Mouse (Mus musculus) embryo, embryonic 11 days (tissue): ENCODE data around the gene Mok.
A peak's percentile ranks its signal among the peaks of the same experiment; 100 is the strongest.
"Not testable (repeated sequence)": the region's sequence is repeated elsewhere in the genome, so short reads cannot be mapped to it uniquely, and the experiment has no call there.

Source experiments
- DNase-seq: peaks from one replicate; pipeline ENCODE4 v3.0.0-alpha.2; 2015

Mok gene

DNA sequence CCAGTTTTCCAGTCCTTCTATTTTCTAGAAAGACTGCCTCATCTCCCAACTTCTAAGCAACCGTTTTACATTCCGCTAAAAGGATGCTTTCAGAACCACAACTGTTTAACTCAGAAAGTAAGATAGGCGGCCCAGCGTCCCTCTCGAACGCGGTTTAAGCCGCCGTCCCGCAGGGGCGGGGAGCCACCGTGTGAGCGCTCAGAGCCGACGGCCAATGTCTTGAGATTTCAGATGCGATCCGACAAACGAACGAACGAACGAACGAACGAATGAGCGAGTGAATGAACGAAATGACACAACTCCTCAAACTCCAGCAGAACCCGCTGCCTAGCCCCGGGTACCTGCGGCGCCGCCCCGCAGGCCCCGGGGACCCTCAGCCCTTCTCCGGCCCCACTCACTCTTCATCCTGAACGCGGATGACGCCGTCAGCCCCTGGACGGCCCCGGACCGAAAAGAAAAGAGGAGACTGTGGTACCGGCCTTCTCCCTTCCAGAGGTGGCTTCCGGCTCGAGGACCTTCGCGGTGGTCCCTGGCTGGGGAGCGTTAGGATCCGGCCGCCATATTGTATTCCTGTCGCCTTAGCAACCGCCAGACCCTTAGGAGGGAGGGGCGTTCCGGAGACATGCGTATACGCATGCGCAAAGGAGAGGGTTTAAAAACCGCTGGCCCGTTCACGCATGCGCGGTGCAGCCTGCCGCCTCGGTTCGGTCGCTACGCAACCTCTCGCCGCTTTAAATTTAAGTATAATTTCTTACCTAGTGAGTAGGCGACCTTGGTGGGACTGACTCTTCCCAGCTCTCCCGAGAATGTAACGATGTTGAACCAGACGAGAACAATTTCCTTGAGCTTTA is at the start of gene Mok:
TSS of gene Mok (minus strand) at position 592 of the 851 bp plus-strand sequence.
- peak; percentile 96 for DNase-seq

DNA sequence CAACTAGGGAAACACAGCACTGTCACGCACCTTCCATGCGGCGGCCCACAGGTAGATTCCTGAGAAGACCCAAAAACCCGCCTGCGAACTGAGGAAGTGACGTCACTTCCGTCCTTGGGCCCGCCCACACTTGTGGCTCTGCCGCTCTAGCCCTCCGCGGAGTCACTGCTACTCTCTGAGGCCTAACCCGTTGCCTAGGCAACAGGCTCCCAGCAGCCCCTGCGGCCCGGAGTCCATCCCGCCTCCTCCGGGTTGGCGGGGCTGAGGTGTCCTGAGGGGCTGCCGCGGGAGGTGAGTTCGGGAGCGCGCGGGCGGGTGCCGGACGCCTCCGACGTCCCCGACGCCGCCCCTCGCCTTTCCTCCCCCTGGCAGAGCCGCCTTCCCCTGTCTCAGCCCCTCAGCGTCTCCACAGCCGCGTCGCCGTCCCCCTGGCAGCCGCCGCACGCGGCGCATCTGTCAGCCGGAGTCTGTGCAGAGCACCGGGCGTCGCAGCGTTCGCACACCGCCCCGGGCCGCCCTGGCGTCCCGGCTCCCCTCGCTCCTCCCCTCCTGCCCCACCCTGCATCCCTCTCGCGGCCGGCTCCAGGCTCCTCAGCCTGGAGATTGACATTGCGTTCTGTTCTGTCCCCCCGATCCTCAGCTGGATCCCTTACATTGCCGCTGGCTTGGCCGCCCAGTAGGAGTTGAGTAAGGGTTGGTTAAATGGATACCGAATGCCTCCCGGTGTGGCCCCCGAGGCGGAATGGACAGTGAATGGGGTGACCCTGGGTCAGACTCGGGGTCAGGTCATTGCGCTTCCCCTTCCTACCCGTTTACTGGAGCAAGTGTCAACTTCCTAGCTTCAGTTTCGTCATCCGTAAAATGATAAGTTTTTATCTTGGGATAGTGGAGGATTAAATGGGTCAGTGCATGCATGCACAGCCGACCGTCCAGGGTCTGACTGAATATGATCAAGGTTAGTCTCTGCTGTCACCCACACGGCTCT is 48.6 kb upstream of the Mok start, which contains the start of the genes Cinp and Tecpr2:
TSS of gene Cinp (minus strand) at position 110 of the 985 bp plus-strand sequence.
TSS of gene Tecpr2 (plus strand) at position 229 of the 985 bp plus-strand sequence.
- DNase-seq: peak; percentile 100

DNA sequence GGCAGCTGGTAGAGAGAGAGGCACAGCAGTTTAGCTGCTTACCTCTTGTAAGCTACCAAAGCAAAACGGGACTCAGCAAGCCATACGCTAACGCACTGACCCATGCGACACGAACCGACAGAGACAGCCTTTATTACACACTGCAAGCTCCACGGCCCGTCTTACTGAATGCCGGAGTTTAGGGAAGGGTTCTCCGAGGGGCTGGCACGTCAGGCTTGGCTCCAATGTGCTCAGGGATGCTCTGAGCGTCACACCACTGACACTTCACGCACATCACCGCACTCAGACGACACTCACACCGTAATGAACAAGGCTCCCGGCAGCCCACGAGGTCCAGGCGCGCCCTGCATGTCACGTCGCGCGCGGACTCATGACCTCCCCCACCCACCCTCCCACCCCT is 47.9 kb upstream of the Mok start:
- DNase-seq: no peak

GRCm38 (mm10) chr12:110888106-110888505 is 47.4 kb upstream of the Mok start:
- DNase-seq: no peak

DNA sequence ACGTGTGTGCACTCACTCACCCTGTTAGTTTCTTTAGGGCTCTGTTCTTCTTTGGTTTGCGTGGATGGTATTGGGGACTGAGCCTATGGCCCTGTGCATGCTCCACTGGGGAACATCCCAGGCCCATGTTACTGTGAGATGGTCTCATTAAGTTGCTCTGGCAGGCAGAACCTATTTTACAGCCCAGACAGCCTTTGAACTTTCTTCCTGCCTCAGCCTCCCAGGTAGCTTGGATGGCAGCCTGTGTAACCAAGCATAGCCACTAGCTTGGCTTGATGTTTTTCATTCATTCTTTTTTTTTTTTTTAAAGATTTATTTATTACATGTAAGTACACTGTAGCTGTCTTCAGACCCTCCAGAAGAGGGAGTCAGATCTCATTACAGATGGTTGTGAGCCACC is 44.5 kb upstream of the Mok start:
- no peak for DNase-seq

DNA sequence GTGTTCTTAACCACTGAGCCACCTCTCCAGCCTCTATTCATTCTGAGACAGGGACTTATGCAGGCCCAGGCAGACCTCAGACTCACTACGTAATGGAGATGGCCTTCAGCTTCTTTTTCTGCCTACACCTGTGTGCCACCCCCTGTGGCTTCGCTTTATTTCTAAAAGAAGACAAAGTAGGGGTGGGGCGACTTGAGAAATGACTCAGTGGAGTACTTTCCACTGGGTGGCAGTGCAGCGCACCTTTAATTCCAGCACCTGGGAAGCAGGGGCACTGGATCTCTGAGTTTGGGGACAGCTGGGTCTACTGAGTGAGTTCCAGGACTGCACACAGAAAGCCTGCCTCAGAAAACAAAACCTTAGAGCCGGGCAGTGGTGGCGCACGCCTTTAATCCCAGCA is 41.6 kb upstream of the Mok start:
- peak; percentile 25 for DNase-seq

- no peak for DNase-seq
These were observed 34.6 kb upstream of the Mok start for GRCm38 (mm10) chr12:110875351-110875750.

DNA sequence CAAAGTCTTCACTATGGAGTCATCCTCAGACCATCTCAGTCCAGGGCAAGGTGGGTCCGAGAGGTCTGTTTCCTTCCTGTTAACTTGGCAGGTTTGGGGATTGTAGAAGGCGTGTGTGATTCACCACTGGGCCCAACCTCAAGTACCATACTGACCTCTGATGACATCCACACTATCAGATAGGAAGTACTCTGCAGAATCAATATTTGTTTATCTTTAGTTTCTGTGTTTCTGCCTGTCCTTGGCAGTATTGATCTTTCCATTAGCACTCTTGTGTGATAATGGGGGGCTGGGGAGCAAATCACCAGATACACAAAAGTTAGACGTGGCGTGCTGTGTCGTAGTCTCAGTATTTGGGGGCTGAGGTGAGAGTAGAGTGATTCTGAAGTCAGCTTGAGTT is 30.5 kb upstream of the Mok start:
- no peak for DNase-seq

GRCm38 (mm10) chr12:110870107-110870506 is 29.4 kb upstream of the Mok start:
- no peak for DNase-seq

DNA sequence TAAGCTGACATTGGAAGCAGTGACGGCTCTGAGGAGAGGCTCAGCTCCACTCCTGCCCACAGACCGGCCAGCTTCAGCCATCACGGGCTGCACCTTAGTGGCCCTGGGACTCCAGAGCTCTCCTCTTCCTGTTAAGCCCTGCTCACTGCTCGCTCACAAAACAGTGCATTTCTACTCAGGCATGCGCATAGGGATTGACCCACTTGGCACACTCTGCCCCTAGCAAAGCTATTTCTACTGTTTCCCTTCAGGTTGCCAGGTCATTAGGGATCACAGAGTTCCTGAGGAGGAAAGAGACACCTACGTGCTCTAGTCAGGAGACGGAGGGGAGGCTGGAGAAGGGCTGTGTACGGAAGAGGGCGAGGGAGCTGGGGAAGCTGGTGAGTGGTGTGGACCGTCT is 25.2 kb upstream of the Mok start:
- DNase-seq: no peak

DNA sequence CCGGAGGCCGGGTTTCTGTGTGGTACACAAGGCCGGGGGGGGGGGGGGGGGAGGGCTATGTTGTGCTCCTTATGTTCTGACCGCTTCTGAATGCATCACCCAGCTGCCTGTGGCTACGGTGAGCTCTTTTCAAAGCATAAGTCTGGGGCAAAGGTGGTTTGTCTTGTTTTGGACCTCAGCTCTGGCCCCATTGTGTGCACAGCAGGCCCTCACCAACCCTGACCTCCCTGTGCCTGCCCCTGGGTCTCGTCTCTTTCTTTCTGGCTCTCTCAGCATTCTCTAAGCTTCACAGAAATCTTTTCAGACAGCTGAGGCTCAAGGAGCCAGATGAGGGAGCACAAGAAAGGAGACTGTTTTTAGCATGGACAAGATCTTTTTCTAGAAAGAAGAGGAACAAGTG is 24.8 kb upstream of the Mok start:
- DNase-seq: no peak

DNA sequence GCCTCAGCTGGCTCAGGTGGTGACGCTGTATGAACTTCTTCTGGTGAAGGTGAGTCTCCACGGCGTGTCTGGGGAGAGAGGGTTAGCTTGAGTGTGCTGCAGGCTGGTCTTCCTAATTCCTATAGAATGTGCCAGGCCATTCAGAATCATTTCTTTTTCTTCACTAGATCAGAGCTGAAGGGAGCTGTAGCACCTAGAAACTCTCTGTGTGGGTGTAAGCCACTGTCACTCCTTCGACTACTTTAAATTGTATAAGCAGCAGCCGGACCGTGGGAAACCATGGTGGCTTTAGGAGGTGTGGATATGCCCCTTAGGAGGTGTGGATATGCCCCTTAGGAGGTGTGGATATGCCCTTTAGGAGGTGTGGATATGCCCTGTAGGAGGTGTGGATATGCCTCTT is 23.3 kb upstream of the Mok start:
- DNase-seq: no peak

GRCm38 (mm10) chr12:110861256-110861655 is 20.5 kb upstream of the Mok start:
- DNase-seq: peak; percentile 23

GRCm38 (mm10) chr12:110860293-110860692 is 19.6 kb upstream of the Mok start:
- no peak for DNase-seq

GRCm38 (mm10) chr12:110858681-110859080 is 17.9 kb upstream of the Mok start:
- not testable (repeated sequence) for DNase-seq

- no peak for DNase-seq
These were observed 16.5 kb upstream of the Mok start for GRCm38 (mm10) chr12:110857196-110857595.

DNA sequence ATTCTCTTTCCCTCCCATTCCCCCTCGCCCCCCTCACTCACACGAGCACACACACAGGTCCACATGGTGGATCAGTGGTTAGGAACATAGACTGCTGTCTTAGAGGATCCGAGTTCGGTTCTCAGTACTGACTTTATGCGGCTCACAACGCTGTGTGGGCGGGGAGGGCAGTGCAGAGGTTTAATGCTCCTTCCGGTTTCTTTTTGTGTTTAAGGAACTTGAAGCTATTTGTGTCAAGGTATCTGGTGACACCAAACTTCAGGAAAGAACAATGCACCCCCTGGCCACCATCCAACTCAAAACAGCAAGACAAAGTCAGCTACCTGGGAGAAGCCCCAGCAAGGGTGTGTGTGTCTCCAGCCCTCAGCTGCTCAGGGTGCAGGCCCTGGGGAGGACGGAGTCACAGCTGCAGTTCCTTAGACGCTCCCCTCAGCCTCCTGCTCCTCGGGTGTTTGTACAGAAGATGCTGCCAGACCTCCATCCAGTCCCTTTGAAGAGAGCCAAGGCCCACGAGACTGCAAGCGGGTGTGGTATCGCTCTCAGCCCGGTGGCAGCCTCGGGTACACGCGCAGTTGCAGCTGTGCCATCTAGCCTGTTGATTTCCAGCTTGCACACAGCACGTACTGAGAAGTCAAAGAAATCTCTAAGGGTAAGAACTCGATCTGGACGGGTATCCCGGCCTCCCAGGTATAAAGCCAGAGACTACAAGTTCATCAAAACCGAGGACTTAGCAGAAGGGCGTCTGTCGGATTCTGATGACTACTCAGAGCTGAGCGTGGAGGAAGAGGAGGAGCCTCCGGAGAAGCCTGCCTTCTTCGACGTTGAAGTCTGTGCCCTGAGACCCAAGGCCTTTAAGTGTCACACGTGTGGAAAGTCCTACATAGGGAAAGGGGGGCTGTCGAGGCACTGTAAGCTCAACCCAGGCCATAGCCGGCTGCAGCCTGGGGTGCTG is 14.3 kb upstream of the Mok start:
- no peak for DNase-seq

GRCm38 (mm10) chr12:110851923-110852322 is 11.2 kb upstream of the Mok start:
- DNase-seq: no peak

DNA sequence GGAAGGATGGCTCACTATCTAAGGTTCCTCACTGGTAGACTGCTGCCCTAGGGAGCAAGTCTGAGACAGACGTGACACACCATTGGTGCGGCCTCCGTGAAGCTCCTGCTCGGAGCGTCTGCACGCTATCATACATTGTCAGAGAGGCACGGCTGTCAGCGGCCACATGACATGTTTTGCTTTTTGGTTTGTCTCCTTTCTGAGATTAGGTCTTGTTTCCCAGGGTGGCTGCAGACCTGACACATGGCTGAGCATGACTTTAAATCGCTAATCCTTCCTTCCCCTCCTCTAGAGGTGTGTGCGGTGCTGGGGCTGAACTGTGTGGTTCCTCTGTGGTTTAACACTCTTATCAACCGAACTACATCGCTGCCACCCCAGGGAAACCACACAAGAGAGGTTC is 10.7 kb upstream of the Mok start:
- no peak for DNase-seq

DNA sequence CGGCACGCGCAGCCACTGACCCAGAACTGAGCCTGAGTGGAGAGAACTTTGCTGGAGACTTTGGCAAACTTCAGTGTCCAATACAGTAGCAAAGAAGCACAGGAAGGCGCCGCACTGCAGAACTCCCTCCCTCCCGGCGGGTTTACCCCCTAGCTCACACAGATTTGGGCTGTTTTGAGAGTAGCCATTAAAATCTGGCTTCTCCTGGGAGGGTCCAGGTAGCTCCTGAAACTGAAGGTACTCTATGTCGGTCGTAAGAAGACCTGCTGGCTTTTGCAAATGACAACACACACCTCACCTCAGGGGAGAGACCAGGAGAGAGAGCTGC is 10.2 kb upstream of the Mok start:
- DNase-seq: no peak

- DNase-seq: peak; percentile 89
These were observed 9.5 kb upstream of the Mok start, which contains the start of gene Zfp839 for GRCm38 (mm10) chr12:110850010-110850928. Zfp839 (plus strand) TSS chr12:110850253.
